Mouse (Mus musculus) olfactory bulb, adult 2 months (tissue): Measurements from ENCODE around the gene Selenom. TPM values are rescaled to one million over a fixed set of nuclear protein-coding genes. Genes with fewer than 3 reads are reported as not detected.

Experiments used
- H3K27ac ChIP-seq: fragments of 200-500 bp; 2 replicates; pipeline ENCODE4 v1.5.1; 2012; ENCODE audit warnings: low read depth, low read length; ENCODE audit not compliant: insufficient read depth
- H3K4me1 ChIP-seq: fragments of 200-500 bp; 2 replicates; pipeline ENCODE4 v1.6.1; 2012; ENCODE audit warnings: low read length; ENCODE audit not compliant: control insufficient read depth, insufficient read depth
- H3K4me3 ChIP-seq: fragments of 200-500 bp; 2 replicates; pipeline ENCODE4 v1.5.1; 2012; ENCODE audit warnings: mild to moderate bottlenecking, low read depth, low read length, moderate library complexity; ENCODE audit not compliant: insufficient read depth
- CTCF ChIP-seq: fragments of 200-500 bp; IDR thresholded peaks from 2 replicates; pipeline ENCODE4 v1.5.1; 2012; ENCODE audit warnings: low read depth, mild to moderate bottlenecking, low read length, moderate library complexity; ENCODE audit not compliant: insufficient read depth
- POLR2A ChIP-seq: fragments of 200-500 bp; IDR thresholded peaks from 2 replicates; pipeline ENCODE4 v1.6.1; 2012; ENCODE audit warnings: mild to moderate bottlenecking, low read depth, low read length, moderate library complexity; ENCODE audit not compliant: insufficient read depth
- WGBS: fragments of 180-500 bp; shearing (Covaris S2); methylation state at CpG from one replicate; pipeline ENCODE4 v1.1.7; 2018; 5-methylcytosine and 5-hydroxymethylcytosine counted together
- polyA plus RNA-seq: library from polyadenylated mRNA; stranded (reverse); fragments of >200 nt; gene quantifications from 2 replicates; pipeline ENCODE4 v1.2.4, GENCODE M21; 2012; ENCODE audit warnings: low replicate concordance; ENCODE audit not compliant: missing spikeins, insufficient read depth, insufficient read length

Selenom gene
- polyA plus RNA-seq, 1 experiment, result not detected

GRCm38 (mm10) chr11:3541932-3542331, 27.4 kb downstream of the Selenom start:
- Histone ChIP-seq H3K27ac (no peak overlapping the region), H3K4me3 (no peak overlapping the region), H3K4me1 (peaks cover 11% of the 10 kb centered on the region)
- 85% methylated on average over 3 of the region's 3 CpGs for WGBS
- TF ChIP-seq CTCF, result no peak

GRCm38 (mm10) chr11:3543001-3543400, 28.5 kb downstream of the Selenom start:
- TF ChIP-seq POLR2A (no peak), CTCF (no peak)
- no peak overlapping the region for H3K27ac ChIP-seq
- H3K4me1 ChIP-seq, result peaks cover 11% of the 10 kb centered on the region
- H3K4me3 ChIP-seq, result no peak overlapping the region
- WGBS, result 35% methylated on average over 5 of the region's 5 CpGs

- H3K4me1 ChIP-seq, result peaks cover 6% of the 10 kb centered on the region
- H3K4me3 ChIP-seq, result no peak overlapping the region
- WGBS, result 96% methylated on average over 5 of the region's 5 CpGs
- TF ChIP-seq POLR2A (no peak), CTCF (no peak)
- no peak overlapping the region for H3K27ac ChIP-seq
These were observed 29.9 kb downstream of the Selenom start for GRCm38 (mm10) chr11:3544409-3544808.

- TF ChIP-seq CTCF (no peak), POLR2A (no peak)
- WGBS, result 36% methylated on average over 9 of the region's 9 CpGs
These were observed 31.2 kb downstream of the Selenom start for GRCm38 (mm10) chr11:3545531-3546241.

GRCm38 (mm10) chr11:3546242-3546562, 31.7 kb downstream of the Selenom start:
- TF ChIP-seq POLR2A, result no peak
- TF ChIP-seq CTCF, result no peak
- Histone ChIP-seq H3K27ac (no peak overlapping the region), H3K4me1 (peaks cover 4% of the 10 kb centered on the region), H3K4me3 (no peak overlapping the region)
- 34% methylated on average over 1 of the region's 1 CpGs for WGBS

More at GRCm38 (mm10) chr11:3545531-3546241, 31.2 kb downstream of the Selenom start:
- peaks cover 4% of the 10 kb centered on the region for H3K4me1 ChIP-seq
- H3K27ac ChIP-seq, result no peak overlapping the region
- no peak overlapping the region for H3K4me3 ChIP-seq

GRCm38 (mm10) chr11:3547047-3547446, 32.6 kb downstream of the Selenom start:
- TF ChIP-seq CTCF (no peak), POLR2A (no peak)
- Histone ChIP-seq H3K4me1 (peaks cover 4% of the 10 kb centered on the region), H3K4me3 (no peak overlapping the region), H3K27ac (no peak overlapping the region)
- WGBS, result 81% methylated on average over 2 of the region's 2 CpGs

GRCm38 (mm10) chr11:3547969-3548368, 33.5 kb downstream of the Selenom start:
- H3K4me1 ChIP-seq, result peaks cover 2% of the 10 kb centered on the region
- H3K4me3 ChIP-seq, result no peak overlapping the region
- H3K27ac ChIP-seq, result no peak overlapping the region
- WGBS, result 47% methylated on average over 6 of the region's 6 CpGs
- TF ChIP-seq CTCF, result no peak
- no peak for TF ChIP-seq POLR2A

- WGBS, result 81% methylated on average over 3 of the region's 3 CpGs
- Histone ChIP-seq H3K4me1 (no peaks in the 10 kb centered on the region), H3K4me3 (no peak overlapping the region), H3K27ac (no peak overlapping the region)
- TF ChIP-seq CTCF (no peak), POLR2A (no peak)
These were observed 34.2 kb downstream of the Selenom start for GRCm38 (mm10) chr11:3548564-3549295.

GRCm38 (mm10) chr11:3549791-3550190, 35.3 kb downstream of the Selenom start:
- 85% methylated on average over 5 of the region's 5 CpGs for WGBS

More at GRCm38 (mm10) chr11:3549791-3550190, 35.3 kb downstream of the Selenom start:
- Histone ChIP-seq H3K4me3 (no peak overlapping the region), H3K4me1 (no peaks in the 10 kb centered on the region), H3K27ac (no peak overlapping the region)
- TF ChIP-seq CTCF, result no peak
- TF ChIP-seq POLR2A, result no peak
